Comparison of ENCODE assay signal across 7 mouse cellular contexts in genomic region chr11:23305673-23306608, GRCm38 (mm10). TPM values are rescaled to one million over a fixed set of nuclear protein-coding genes. Genes with fewer than 3 reads are reported as not detected.
DNase-seq lines count a peak whose midpoint lies in the region; ATAC-seq and TF ChIP-seq lines count a peak whose summit lies in the region.

No protein-coding gene starts in this region.

- peak overlapping the region; percentile 96 for H3K9ac ChIP-seq in embryonic facial prominence, embryonic 11.5 days (replicated peaks; ENCODE audit: low read length)
- peak overlapping the region; percentile 96 for H3K9ac ChIP-seq in limb, embryonic 12.5 days (replicated peaks)
- H3K9ac ChIP-seq in midbrain, embryonic 15.5 days: peak overlapping the region; percentile 79

- H3K27me3 ChIP-seq in embryonic facial prominence, embryonic 11.5 days (ENCODE audit: control insufficient read depth, insufficient read depth, low read length): no peaks in the 10 kb centered on the region
- no peaks in the 10 kb centered on the region for H3K27me3 ChIP-seq in kidney, adult 2 months (replicated peaks; ENCODE audit: control insufficient read depth, insufficient read depth, low read length)
- H3K27me3 ChIP-seq in limb, embryonic 12.5 days: no peaks in the 10 kb centered on the region
- no peaks in the 10 kb centered on the region for H3K27me3 ChIP-seq in midbrain, embryonic 15.5 days (replicated peaks)
- no peaks in the 10 kb centered on the region for H3K27me3 ChIP-seq in spleen, adult 2 months (ENCODE audit: control insufficient read depth, insufficient read depth, low read length)

- H3K4me3 ChIP-seq in embryonic facial prominence, embryonic 11.5 days (ENCODE audit: low read depth, low read length): peak overlapping the region; percentile 91
- H3K4me3 ChIP-seq in kidney, adult 2 months (ENCODE audit: insufficient read depth, low read depth, low read length): peak overlapping the region; percentile 99
- H3K4me3 ChIP-seq in limb, embryonic 12.5 days (replicated peaks): peak overlapping the region; percentile 85
- peak overlapping the region; percentile 69 for H3K4me3 ChIP-seq in midbrain, embryonic 15.5 days
- H3K4me3 ChIP-seq in spleen, adult 2 months (ENCODE audit: extremely low read depth, insufficient read depth, insufficient read length): peak overlapping the region; percentile 92

- peak; percentile 99 for DNase-seq in adrenal gland, postnatal 14 days
- DNase-seq in embryonic facial prominence, embryonic 11.5 days (ENCODE audit: low spot score): peak; percentile 94
- DNase-seq in heart, adult 18-20 months: peak; percentile 95 to 98
- peak; percentile 98 for DNase-seq in kidney, adult 2 months
- DNase-seq in spleen, adult 2 months (ENCODE audit: low read depth in 1 of 2, low spot score in 2 of 2): peak; percentile 94 to 98

- peak; percentile 97 for ATAC-seq in embryonic facial prominence, embryonic 11.5 days (replicated peaks; ENCODE audit: insufficient number of reproducible peaks, low FRiP score, low TSS enrichment, low read depth)
- peak; percentile 97 for ATAC-seq in limb, embryonic 12.5 days (ENCODE audit: insufficient number of reproducible peaks, insufficient read depth, low FRiP score, low TSS enrichment, low read depth)
- peak; percentile 96 for ATAC-seq in midbrain, embryonic 15.5 days (replicated peaks)

- no peaks in the 10 kb centered on the region for H3K36me3 ChIP-seq in embryonic facial prominence, embryonic 11.5 days (replicated peaks; ENCODE audit: control insufficient read depth, insufficient read depth, low read depth, low read length)
- no peaks in the 10 kb centered on the region for H3K36me3 ChIP-seq in kidney, adult 2 months (ENCODE audit: control insufficient read depth, insufficient read depth, low read length)
- peaks cover 4% of the 10 kb centered on the region; the same call in 1 of the 2 replicates for H3K36me3 ChIP-seq in limb, embryonic 12.5 days
- H3K36me3 ChIP-seq in midbrain, embryonic 15.5 days (replicated peaks): no peaks in the 10 kb centered on the region
- no peaks in the 10 kb centered on the region for H3K36me3 ChIP-seq in spleen, adult 2 months (ENCODE audit: control insufficient read depth, insufficient read depth, low read length)

- H3K9me3 ChIP-seq in embryonic facial prominence, embryonic 11.5 days (replicated peaks; ENCODE audit: control insufficient read depth, low read length): no peaks in the 10 kb centered on the region
- no peaks in the 10 kb centered on the region for H3K9me3 ChIP-seq in limb, embryonic 12.5 days
- H3K9me3 ChIP-seq in midbrain, embryonic 15.5 days: no peaks in the 10 kb centered on the region

- no peak for TF ChIP-seq CTCF in kidney, adult 2 months (conservative IDR thresholded peaks at IDR 0.05; ENCODE audit: insufficient read depth, insufficient read length, low read depth, low read length)
- no peak for TF ChIP-seq CTCF in spleen, adult 2 months (IDR thresholded peaks at IDR 0.05; ENCODE audit: extremely low read depth, insufficient read depth, insufficient read length, insufficient replicate concordance)

- TF ChIP-seq POLR2A in kidney, adult 2 months (IDR thresholded peaks at IDR 0.05; ENCODE audit: low read depth, low read length): peak; percentile 12
- peak; percentile 72 for TF ChIP-seq POLR2A in spleen, adult 2 months (IDR thresholded peaks at IDR 0.05; ENCODE audit: low read depth, low read length)

- peak overlapping the region; percentile 38 for H3K4me2 ChIP-seq in embryonic facial prominence, embryonic 11.5 days (ENCODE audit: low read depth, low read length)
- peak overlapping the region; percentile 62 for H3K4me2 ChIP-seq in limb, embryonic 12.5 days
- peak overlapping the region; percentile 59 for H3K4me2 ChIP-seq in midbrain, embryonic 15.5 days

- under 1% methylated on average over 69 of the region's 98 CpGs for WGBS in embryonic facial prominence, embryonic 11.5 days
- WGBS in kidney, adult 2 months: under 1% methylated on average over 83 of the region's 98 CpGs
- WGBS in limb, embryonic 12.5 days: under 1% methylated on average over 83 of the region's 98 CpGs
- under 1% methylated on average over 72 of the region's 98 CpGs for WGBS in midbrain, embryonic 15.5 days
- WGBS in spleen, adult 2 months: under 1% methylated on average over 85 of the region's 98 CpGs

- H3K27ac ChIP-seq in embryonic facial prominence, embryonic 11.5 days (replicated peaks; ENCODE audit: low read depth, low read length): peak overlapping the region; percentile 99
- H3K27ac ChIP-seq in kidney, adult 2 months (ENCODE audit: insufficient read depth, low read depth, low read length): peak overlapping the region; percentile 91
- H3K27ac ChIP-seq in limb, embryonic 12.5 days: peak overlapping the region; percentile 99
- peak overlapping the region; percentile 100 for H3K27ac ChIP-seq in midbrain, embryonic 15.5 days
- peak overlapping the region; percentile 97 for H3K27ac ChIP-seq in spleen, adult 2 months (ENCODE audit: insufficient read depth, low read length)

- no peaks in the 10 kb centered on the region for H3K4me1 ChIP-seq in embryonic facial prominence, embryonic 11.5 days (ENCODE audit: control insufficient read depth, insufficient read depth, low read length)
- H3K4me1 ChIP-seq in kidney, adult 2 months (ENCODE audit: control insufficient read depth, insufficient read depth, low read length): peaks cover 11% of the 10 kb centered on the region; the same call in 1 of the 2 replicates
- H3K4me1 ChIP-seq in limb, embryonic 12.5 days (replicated peaks): peaks cover 10% of the 10 kb centered on the region
- H3K4me1 ChIP-seq in midbrain, embryonic 15.5 days: peaks cover 20% of the 10 kb centered on the region
- H3K4me1 ChIP-seq in spleen, adult 2 months (ENCODE audit: control insufficient read depth, insufficient read depth, insufficient read length): no peaks in the 10 kb centered on the region

RNA-seq across cellular contexts. Expression of gene Usp34, which starts 0.8 kb away (rescaled TPM):
- total RNA-seq in adrenal gland, postnatal 14 days (2021): 60.7 and 62.4 TPM in 2 replicates
- polyA plus RNA-seq in embryonic facial prominence, embryonic 11.5 days (2014; fragmentation: Nextera tagmentation; extraction: Ambion mirVana): 37.7 and 40.4 TPM in 2 replicates
- 10 to 100 TPM; 35.2 to 42.5 TPM for total RNA-seq in heart, adult 18-20 months (2021)
- polyA plus RNA-seq in kidney, adult 2 months (2012; rRNA removed): 8.3 and 10.3 TPM in 2 replicates
- polyA plus RNA-seq in limb, embryonic 12.5 days (2016; fragmentation: Nextera tagmentation; extraction: Ambion mirVana): 27.7 and 32.1 TPM in 2 replicates
- 29.0 and 32.6 TPM in 2 replicates for polyA plus RNA-seq in midbrain, embryonic 15.5 days (2015; fragmentation: Nextera tagmentation; extraction: Ambion mirVana)
- 4.9 and 5.6 TPM in 2 replicates for polyA plus RNA-seq in spleen, adult 2 months (2012; rRNA removed)

RNA-seq across cellular contexts. Expression of gene Xpo1, which starts 50.1 kb away (rescaled TPM):
- 76.8 and 79.1 TPM in 2 replicates for total RNA-seq in adrenal gland, postnatal 14 days (2021)
- polyA plus RNA-seq in embryonic facial prominence, embryonic 11.5 days (2014; fragmentation: Nextera tagmentation; extraction: Ambion mirVana): 181 and 214 TPM in 2 replicates
- 10 to 100 TPM; 36.0 to 40.6 TPM for total RNA-seq in heart, adult 18-20 months (2021)
- polyA plus RNA-seq in kidney, adult 2 months (2012; rRNA removed): 3.5 and 5.3 TPM in 2 replicates
- polyA plus RNA-seq in limb, embryonic 12.5 days (2016; fragmentation: Nextera tagmentation; extraction: Ambion mirVana): 187 and 190 TPM in 2 replicates
- 72.9 and 77.7 TPM in 2 replicates for polyA plus RNA-seq in midbrain, embryonic 15.5 days (2015; fragmentation: Nextera tagmentation; extraction: Ambion mirVana)
- polyA plus RNA-seq in spleen, adult 2 months (2012; rRNA removed): 3.9 and 4.5 TPM in 2 replicates

Comparison
In these comparisons a context has a peak if more than half of its experiments do, and no peak if none do; other contexts are left out.
1. Peak in every context shown above with its lines: DNase-seq, ATAC-seq, H3K4me3 ChIP-seq and H3K27ac ChIP-seq.
2. RNA of gene Xpo1, which starts 50.1 kb away (polyA plus RNA-seq): 181 to 214 TPM in embryonic facial prominence, embryonic 11.5 days, 187 to 190 TPM in limb, embryonic 12.5 days and 72.9 to 77.7 TPM in midbrain, embryonic 15.5 days; 3.5 to 5.3 TPM in kidney, adult 2 months and 3.9 to 4.5 TPM in spleen, adult 2 months; every median in the first group is over 10 times any median in the second.